Mouse (Mus musculus): Measurements from ENCODE around the gene Zfp39. TPM values are rescaled to one million over a fixed set of nuclear protein-coding genes. Genes with fewer than 3 reads are reported as not detected.

The Zfp39 gene
- 8.5 TPM for total RNA-seq (2023)

DNA sequence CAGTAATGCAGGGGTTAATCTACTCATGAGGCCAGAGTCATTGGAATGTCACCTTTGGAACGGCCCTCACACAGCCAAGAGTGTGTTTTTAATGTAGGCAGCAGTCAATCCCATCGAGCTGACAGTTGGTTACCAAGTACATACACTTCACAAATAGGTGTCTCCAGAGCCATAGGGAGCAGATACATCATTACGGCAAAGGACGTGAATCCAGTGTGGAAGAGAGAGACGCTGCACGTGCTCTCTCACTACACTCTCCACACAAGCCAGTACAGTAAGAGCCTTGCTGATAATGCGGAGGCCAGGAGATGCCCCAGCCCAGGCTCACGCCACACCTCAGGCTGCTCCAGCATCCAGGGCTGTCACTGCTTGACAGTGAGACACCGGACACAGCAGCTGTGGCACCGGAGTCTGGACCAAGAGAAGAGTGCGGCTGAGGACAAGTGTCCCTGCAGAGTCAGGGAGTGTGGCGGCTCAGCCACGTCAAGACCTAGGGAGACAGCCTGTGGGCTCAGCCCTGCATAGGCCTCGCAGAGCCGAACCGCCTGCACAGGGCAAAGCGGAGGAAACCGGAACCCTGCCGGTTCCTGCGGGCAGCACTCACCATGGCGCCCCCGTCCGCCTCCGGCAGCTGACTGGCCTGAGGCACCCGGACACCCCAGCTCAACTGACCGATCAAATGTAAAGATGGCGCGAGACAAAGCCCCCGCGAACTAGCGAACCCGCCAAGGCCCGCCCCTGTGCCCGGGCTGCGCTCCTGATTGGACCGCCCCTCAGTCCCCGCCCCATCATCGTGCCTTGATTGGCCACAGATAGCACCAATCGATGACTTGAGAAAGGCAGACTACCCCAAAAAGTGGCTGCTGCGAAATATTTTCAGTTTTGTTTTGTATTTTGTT is at the start of gene Zfp39:
Zfp39 (minus strand) TSS at position 715 of the 899 bp plus-strand sequence.

DNA sequence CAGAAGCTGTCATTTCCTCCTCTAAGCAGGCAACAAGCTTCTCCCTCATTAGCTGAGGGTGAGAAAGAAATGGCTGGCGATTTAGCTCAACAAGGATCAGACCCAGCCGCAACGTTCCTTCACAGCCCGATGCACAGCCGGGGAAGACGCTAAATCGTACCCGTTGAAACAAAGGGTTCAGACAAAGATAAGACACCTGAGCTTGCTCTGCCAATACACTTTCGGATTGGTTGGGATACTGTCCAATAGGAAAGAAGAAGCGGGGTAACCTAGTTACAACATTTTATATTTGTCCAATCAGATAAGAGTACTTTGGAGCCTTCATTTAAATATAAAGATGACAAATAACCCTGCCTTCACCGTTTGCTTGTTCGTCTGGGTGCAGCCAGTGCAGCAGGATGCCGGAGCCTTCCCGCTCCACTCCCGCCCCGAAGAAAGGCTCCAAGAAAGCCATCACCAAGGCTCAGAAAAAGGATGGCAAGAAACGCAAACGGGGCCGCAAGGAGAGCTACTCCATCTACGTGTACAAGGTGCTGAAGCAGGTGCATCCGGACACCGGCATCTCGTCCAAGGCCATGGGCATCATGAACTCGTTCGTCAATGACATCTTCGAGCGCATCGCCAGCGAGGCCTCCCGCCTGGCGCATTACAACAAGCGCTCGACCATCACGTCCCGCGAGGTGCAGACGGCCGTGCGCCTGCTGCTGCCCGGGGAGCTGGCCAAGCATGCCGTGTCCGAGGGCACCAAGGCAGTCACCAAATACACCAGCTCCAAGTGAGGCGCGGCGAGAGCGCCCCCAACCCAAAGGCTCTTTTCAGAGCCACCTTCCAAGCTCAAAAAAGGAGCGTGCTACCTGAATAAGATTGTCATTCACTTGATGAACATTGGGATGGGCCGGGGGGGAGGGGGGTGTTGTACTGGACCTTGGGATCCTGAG is 44.8 kb upstream of the Zfp39 start, which contains the start of gene Hist3h2ba:
Hist3h2ba (plus strand) TSS at position 379 of the 938 bp plus-strand sequence.

DNA sequence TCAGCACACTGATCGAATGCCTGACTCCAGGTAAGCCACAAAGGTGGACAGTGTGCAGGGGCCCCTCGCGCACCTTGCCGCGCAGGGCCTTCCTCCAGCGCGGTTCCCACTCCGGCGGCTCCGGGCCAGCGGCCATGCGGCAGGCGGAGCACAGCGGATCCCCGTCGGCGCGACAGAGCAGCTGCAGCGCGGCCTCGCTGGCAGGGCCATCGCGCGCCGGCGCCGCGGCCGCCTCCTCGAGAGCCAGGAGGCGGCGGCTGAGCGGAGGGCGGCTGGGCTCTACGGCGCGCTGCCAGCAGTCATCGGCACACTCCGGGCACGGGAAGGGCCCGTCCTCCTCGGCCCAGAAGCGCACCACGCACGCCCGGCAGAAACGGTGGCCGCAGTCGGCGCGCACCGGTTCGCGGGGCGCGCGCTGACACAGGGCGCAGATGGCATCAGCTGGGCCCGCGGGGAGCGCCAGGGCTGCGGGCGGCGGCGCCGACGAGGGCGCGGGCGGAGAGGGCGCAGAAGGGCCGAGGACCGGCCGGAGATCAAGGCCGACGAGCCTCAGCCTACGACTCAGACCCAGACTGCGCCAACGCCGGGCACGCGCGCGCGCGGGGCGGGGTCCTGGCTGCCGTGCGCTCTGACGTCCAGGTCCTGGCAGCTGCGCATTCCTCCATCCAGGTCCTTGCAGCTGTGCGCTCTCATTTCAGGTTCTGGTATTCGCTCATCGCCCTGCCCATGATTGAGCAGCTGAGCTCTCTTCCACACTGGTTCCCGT is 34.5 kb upstream of the Zfp39 start, which contains the start of gene Rnf187:
Rnf187 (minus strand) TSS at position 595 of the 766 bp plus-strand sequence.

DNA sequence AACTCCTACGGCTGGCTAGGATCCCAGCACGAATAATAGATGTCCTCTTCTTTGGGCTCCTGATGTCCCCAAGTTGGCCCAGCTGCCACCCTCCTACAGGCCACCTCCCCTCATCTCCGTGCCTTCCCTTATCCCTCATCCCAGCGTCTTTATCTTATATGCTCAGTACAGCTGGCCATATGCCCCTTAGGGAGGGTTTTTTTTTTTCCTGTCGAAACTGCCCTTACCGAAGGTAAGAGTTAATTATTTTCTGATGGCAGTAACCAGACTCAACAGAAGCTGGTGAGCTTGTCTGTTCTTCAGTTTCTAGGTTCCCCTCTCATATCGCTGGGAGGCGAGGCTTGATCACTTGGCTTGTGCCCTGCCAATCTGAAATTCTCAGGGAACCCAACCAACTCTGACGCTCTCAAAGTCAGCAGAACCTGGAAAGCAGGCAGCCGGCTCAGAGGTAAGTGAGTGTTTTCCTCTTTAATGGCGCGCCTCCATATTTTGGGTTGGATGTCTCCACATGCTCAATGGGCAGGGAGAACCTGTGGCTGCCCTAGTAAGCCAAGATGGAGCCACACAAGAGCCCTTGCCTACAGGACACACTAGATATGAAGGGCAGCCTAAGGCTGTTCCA is 13.8 kb upstream of the Zfp39 start, which contains the start of gene Btnl10:
Btnl10 (plus strand) TSS at position 164 of the 622 bp plus-strand sequence.

DNA sequence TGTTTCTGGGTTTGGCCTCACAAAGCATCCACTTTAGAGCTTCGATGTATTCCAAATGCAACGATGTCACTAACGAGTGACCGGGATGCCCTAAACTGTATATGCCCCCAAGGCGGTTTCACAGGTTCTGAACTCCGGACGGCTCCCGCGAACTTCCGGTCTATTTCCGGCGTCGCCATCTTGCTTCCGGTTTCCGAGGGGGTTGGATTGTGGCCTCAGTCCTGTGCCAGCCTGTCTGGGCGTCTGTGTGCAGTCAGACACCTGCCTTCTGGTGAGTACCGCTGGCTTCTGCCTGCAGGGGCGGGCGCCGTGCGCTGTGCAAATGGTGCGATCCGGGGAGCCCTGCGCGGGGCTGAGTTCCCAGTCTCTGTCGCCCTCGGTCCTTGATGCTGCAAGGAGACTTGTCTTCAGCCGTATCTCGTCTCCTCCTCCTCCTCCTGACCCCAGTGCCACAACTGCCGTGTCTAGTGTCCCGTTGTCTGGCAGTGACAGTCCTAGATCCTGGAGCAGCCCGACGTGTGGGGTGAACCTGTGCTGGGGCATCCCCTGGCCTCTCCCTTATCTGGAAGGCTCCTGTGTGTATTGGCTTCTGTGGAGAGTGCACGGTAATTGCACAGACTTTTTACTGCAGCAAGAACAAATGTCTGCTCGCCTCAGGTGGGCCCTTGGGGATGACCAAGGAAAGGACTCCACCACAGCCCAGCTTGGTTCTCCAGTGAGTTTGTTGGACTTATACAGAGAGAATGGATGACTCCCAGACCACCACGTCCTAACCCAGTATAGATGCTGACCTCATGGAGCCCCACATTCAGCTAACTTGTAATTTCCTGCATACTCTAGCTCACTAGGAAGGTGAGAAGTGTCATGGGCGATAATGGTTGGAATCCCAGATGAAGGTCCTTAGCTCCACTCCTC is 36.7 kb downstream of the Zfp39 start, which contains the start of gene 2810021J22Rik:
2810021J22Rik (plus strand) TSS at position 178 of the 915 bp plus-strand sequence.

DNA sequence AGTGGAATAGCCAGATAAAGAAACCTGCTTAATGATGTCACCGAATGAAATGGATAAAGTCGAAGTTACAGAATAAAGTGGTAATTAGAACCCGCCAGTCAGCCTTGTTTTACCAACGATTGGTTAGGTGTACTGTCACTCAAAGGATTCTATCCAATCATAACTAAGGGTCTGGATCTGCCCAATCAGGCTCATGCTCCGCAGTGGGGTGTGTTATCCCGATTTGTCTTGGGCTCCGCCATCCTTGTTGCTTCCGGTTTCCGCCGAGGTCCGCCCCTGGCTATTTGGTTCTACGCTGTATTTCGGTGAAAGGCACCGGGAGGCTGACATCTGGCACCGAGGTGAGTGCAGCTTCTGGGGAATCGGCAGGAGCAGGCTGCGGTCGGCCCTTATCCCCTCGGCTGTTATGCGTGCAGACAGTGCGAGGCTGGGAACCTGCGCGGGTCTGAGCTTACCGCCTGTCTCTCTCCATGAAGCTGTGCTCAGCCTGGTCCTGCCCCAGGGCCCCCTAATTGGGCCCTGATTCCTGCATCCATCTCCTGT is 57.0 kb downstream of the Zfp39 start, which contains the start of gene Gm12258:
Gm12258 (plus strand) TSS at position 240 of the 543 bp plus-strand sequence.

DNA sequence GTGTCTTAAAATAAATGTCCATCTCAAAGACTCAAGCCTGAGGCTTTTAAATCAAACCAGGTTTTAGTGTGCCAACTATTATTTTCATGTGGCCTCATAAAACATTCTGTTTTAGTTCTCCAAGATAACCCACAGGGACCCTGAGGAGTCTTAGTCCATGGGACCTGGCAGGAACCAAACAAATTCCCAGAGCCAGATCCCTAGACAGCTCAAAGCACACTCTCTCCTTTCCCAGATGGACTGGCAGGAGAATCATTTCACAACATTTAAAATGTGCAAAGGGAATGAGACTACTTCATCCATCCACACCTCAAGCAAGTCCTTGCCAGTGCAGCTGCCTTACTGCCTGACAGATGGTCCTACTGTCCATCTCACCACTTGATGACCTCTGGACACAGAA is 65.1 kb downstream of the Zfp39 start, which contains the start of gene Olfr311:
Olfr311 (plus strand) TSS at position 301 of the 400 bp plus-strand sequence.

Other genes starting within 250 kb of the Zfp39 start
- gene Olfr322, start 245.4 kb downstream of the Zfp39 start, total RNA-seq (2023) = not detected
- gene Olfr320, start 223.1 kb downstream of the Zfp39 start, total RNA-seq (2023) = not detected
- not detected for gene Olfr319, start 205.1 kb downstream of the Zfp39 start, total RNA-seq (2023)
- 0.70 TPM for gene Olfr318, start 180.2 kb downstream of the Zfp39 start, total RNA-seq (2023)
- gene Olfr317, start 165.0 kb downstream of the Zfp39 start, total RNA-seq (2023) = not detected
- not detected for gene Olfr316, start 151.5 kb downstream of the Zfp39 start, total RNA-seq (2023)
- gene Olfr315, start 131.0 kb downstream of the Zfp39 start, total RNA-seq (2023) = not detected
- not detected for gene Olfr314, start 121.3 kb downstream of the Zfp39 start, total RNA-seq (2023)
- not detected for gene Fam183b, start 102.3 kb downstream of the Zfp39 start, total RNA-seq (2023)
- not detected for gene Olfr313, start 89.2 kb downstream of the Zfp39 start, total RNA-seq (2023)
- gene Olfr312, start 75.0 kb downstream of the Zfp39 start, total RNA-seq (2023) = not detected
- gene Olfr311, start 65.0 kb downstream of the Zfp39 start, total RNA-seq (2023) = not detected
- 10.0 TPM for gene Gm12258, start 57.1 kb downstream of the Zfp39 start, total RNA-seq (2023)
- 10.7 TPM for gene 2810021J22Rik, start 37.0 kb downstream of the Zfp39 start, total RNA-seq (2023)
- gene Btnl10, start 13.7 kb upstream of the Zfp39 start, total RNA-seq (2023) = 0.62 TPM
- gene Rnf187, start 34.7 kb upstream of the Zfp39 start, total RNA-seq (2023) = 109 TPM
- 10.3 TPM for gene Hist3h2ba, start 44.7 kb upstream of the Zfp39 start, total RNA-seq (2023)
- 34.6 TPM for gene Hist3h2a, start 50.5 kb upstream of the Zfp39 start, total RNA-seq (2023)
- gene Trim17, start 50.5 kb upstream of the Zfp39 start, total RNA-seq (2023) = 0.38 TPM
- 55.2 TPM for gene Trim11, start 73.9 kb upstream of the Zfp39 start, total RNA-seq (2023)
- 0.18 TPM for gene Obscn, start 232.2 kb upstream of the Zfp39 start, total RNA-seq (2023)